Mouse (Mus musculus): ENCODE results near the gene Gm10392. TPM values are rescaled to one million over a fixed set of nuclear protein-coding genes. Genes with fewer than 3 reads are reported as not detected.
"Not testable (repeated sequence)": the region's sequence is repeated elsewhere in the genome, so short reads cannot be mapped to it uniquely, and the experiment has no call there.

The Gm10392 gene
- 0.16 TPM in 1 of 2 replicates, not detected in the other for polyA plus RNA-seq (2014; fragmentation: Nextera tagmentation; extraction: Ambion mirVana)

DNA sequence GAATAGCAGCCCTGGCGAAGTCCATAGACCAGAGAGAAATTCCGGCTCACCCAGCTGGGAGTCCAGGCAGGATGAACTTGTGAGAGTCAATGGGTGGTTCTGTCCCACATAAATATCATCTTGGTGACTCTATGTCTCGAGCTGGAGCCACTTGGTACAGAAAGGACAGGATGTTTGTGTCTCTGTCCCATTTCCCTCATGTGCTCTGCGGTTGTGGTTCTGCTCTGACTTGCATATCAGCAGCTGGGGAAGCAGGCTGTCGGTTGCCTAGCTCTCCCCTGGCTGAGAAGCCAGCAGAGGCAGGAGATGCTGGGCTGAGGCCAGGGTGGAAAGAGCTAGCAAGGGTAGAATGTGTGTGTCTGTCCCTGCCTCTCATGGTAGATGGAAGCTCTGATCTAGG is at the start of gene Gm10392:
TSS of gene Gm10392 (minus strand) at position 156 of the 400 bp plus-strand sequence.
- no peak within 1 kb of the TSS for H3K9ac ChIP-seq
- H3K36me3 ChIP-seq (ENCODE audit: insufficient read depth), result no peaks in the 10 kb centered on the region
- TF ChIP-seq CTCF (IDR thresholded peaks at IDR 0.05; ENCODE audit: low read depth), result no peak
- no peak for DNase-seq
- H3K4me1 ChIP-seq (ENCODE audit: insufficient read depth), result peaks cover 14% of the 10 kb centered on the region
- H3K9me3 ChIP-seq (ENCODE audit: low read depth, low read length), result no peaks in the 10 kb centered on the region
- H3K27ac ChIP-seq (ENCODE audit: low read depth), result no peak within 1 kb of the TSS
- H3K4me2 ChIP-seq, result no peak within 1 kb of the TSS
- H3K4me3 ChIP-seq (ENCODE audit: low read depth, low read length), result no peak within 1 kb of the TSS
- ATAC-seq (ENCODE audit: insufficient read depth), result no peak
- WGBS, result 52% methylated on average over 5 of the region's 5 CpGs
- H3K27me3 ChIP-seq (ENCODE audit: insufficient read depth, low read length), result peaks cover 17% of the 10 kb centered on the region

GRCm38 (mm10) chr11:77545261-77545660 is 26.3 kb upstream of the Gm10392 start:
- no peaks in the 10 kb centered on the region for H3K27me3 ChIP-seq (ENCODE audit: insufficient read depth, low read length)
- no peak for ATAC-seq (ENCODE audit: insufficient read depth)
- 95% methylated on average over 7 of the region's 7 CpGs for WGBS

GRCm38 (mm10) chr11:77532202-77532846 is 13.3 kb upstream of the Gm10392 start:
- ATAC-seq (ENCODE audit: insufficient read depth) (no peak), DNase-seq (no peak)
- no peak overlapping the region for H3K4me2 ChIP-seq
- H3K27ac ChIP-seq (ENCODE audit: low read depth), result no peak overlapping the region
- H3K9me3 ChIP-seq (ENCODE audit: low read depth, low read length), result no peaks in the 10 kb centered on the region
- no peaks in the 10 kb centered on the region for H3K4me1 ChIP-seq (ENCODE audit: insufficient read depth)
- H3K27me3 ChIP-seq (ENCODE audit: insufficient read depth, low read length), result no peaks in the 10 kb centered on the region
- H3K36me3 ChIP-seq (ENCODE audit: insufficient read depth), result peaks cover 25% of the 10 kb centered on the region
- no peak for TF ChIP-seq CTCF (IDR thresholded peaks at IDR 0.05; ENCODE audit: low read depth)
- no peak overlapping the region for H3K4me3 ChIP-seq (ENCODE audit: low read depth, low read length)
- H3K9ac ChIP-seq, result no peak overlapping the region
- WGBS, result 80% methylated on average over 4 of the region's 4 CpGs

More at GRCm38 (mm10) chr11:77545261-77545660, 26.3 kb upstream of the Gm10392 start:
- H3K4me1 ChIP-seq (ENCODE audit: insufficient read depth), result no peaks in the 10 kb centered on the region
- no peak overlapping the region for H3K9ac ChIP-seq
- no peak overlapping the region for H3K27ac ChIP-seq (ENCODE audit: low read depth)
- H3K4me3 ChIP-seq (ENCODE audit: low read depth, low read length), result no peak overlapping the region
- H3K36me3 ChIP-seq (ENCODE audit: insufficient read depth), result peaks cover 86% of the 10 kb centered on the region
- TF ChIP-seq CTCF (IDR thresholded peaks at IDR 0.05; ENCODE audit: low read depth), result no peak
- no peak for DNase-seq
- no peaks in the 10 kb centered on the region for H3K9me3 ChIP-seq (ENCODE audit: low read depth, low read length)
- no peak overlapping the region for H3K4me2 ChIP-seq

DNA sequence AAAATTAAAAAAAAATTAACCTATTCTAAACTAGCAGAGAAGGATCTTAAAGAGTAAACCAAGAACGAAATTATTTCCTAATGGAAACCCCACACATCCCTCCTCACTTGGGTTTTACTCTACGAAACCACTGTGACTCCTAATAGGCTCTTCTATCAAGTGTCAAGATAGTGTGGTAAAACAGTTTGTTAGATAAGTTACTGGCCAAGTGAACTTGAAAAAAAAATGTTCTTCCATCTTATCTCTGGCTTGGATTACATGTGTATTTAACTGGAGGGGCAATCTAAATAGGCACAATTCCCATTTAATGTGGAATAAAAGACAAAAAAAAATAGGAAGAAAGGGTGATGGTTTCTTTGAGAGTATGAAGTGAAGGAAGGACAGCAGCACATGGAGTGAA is 11.9 kb upstream of the Gm10392 start:
- DNase-seq (no peak), ATAC-seq (ENCODE audit: insufficient read depth) (no peak)
- H3K9me3 ChIP-seq (ENCODE audit: low read depth, low read length), result no peaks in the 10 kb centered on the region
- 76% methylated on average over 2 of the region's 2 CpGs for WGBS
- no peak overlapping the region for H3K27ac ChIP-seq (ENCODE audit: low read depth)
- no peak overlapping the region for H3K4me2 ChIP-seq
- H3K9ac ChIP-seq, result no peak overlapping the region
- peaks cover 13% of the 10 kb centered on the region for H3K36me3 ChIP-seq (ENCODE audit: insufficient read depth)
- no peak for TF ChIP-seq CTCF (IDR thresholded peaks at IDR 0.05; ENCODE audit: low read depth)
- no peak overlapping the region for H3K4me3 ChIP-seq (ENCODE audit: low read depth, low read length)
- H3K27me3 ChIP-seq (ENCODE audit: insufficient read depth, low read length), result no peaks in the 10 kb centered on the region
- H3K4me1 ChIP-seq (ENCODE audit: insufficient read depth), result no peaks in the 10 kb centered on the region

GRCm38 (mm10) chr11:77529644-77530043 is 10.6 kb upstream of the Gm10392 start:
- ATAC-seq (ENCODE audit: insufficient read depth), result no peak
- Histone ChIP-seq H3K36me3 (ENCODE audit: insufficient read depth) (peaks cover 8% of the 10 kb centered on the region), H3K4me2 (no peak overlapping the region), H3K4me3 (ENCODE audit: low read depth, low read length) (no peak overlapping the region), H3K27me3 (ENCODE audit: insufficient read depth, low read length) (no peaks in the 10 kb centered on the region), H3K27ac (ENCODE audit: low read depth) (no peak overlapping the region), H3K9me3 (ENCODE audit: low read depth, low read length) (no peaks in the 10 kb centered on the region), H3K4me1 (ENCODE audit: insufficient read depth) (no peaks in the 10 kb centered on the region), H3K9ac (no peak overlapping the region)
- 76% methylated on average over 3 of the region's 3 CpGs for WGBS
- no peak for TF ChIP-seq CTCF (IDR thresholded peaks at IDR 0.05; ENCODE audit: low read depth)
- no peak for DNase-seq

GRCm38 (mm10) chr11:77528420-77528819 is 9.4 kb upstream of the Gm10392 start:
- not testable (repeated sequence) for H3K9ac ChIP-seq; H3K4me1 ChIP-seq (ENCODE audit: insufficient read depth); H3K4me2 ChIP-seq; DNase-seq; H3K27ac ChIP-seq (ENCODE audit: low read depth); H3K27me3 ChIP-seq (ENCODE audit: insufficient read depth, low read length); H3K9me3 ChIP-seq (ENCODE audit: low read depth, low read length); H3K4me3 ChIP-seq (ENCODE audit: low read depth, low read length); ATAC-seq (ENCODE audit: insufficient read depth); H3K36me3 ChIP-seq (ENCODE audit: insufficient read depth)
- WGBS, result 86% methylated on average over 3 of the region's 3 CpGs

DNA sequence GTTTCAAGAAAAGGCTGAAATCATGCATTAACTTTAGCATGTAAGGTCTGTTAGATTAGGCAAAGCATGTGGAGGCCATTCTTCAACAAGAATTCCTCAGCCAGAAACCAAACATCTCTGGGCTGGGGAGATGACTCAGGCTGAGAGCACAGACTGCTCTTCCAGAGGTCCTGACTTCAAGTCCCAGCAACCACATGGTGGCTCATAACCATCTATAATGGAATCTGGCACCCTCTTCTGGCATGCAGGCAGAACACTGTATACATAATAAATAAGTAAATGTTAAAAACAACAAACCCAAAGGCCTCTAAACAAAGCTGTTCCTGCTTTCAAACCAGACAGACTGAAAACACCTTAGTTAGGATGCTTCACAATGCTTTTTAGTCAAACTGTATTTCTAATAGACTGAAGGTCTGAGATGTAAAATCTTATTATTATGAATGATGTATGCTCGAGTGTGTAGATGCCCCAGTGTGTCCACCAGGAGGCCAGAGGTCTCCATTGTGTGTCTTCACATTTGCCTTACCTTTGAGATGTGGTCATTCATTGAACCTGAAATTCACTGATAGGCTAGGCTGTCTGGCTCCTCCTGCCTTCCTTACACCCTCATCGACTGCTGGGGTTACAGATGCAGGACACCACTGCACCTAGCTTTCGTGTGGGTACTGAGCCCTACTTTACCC is 6.9 kb upstream of the Gm10392 start:
- no peaks in the 10 kb centered on the region for H3K27me3 ChIP-seq (ENCODE audit: insufficient read depth, low read length)
- DNase-seq (no peak), ATAC-seq (ENCODE audit: insufficient read depth) (no peak)
- no peak overlapping the region for H3K4me2 ChIP-seq
- no peaks in the 10 kb centered on the region for H3K4me1 ChIP-seq (ENCODE audit: insufficient read depth)
- H3K4me3 ChIP-seq (ENCODE audit: low read depth, low read length), result no peak overlapping the region
- H3K9ac ChIP-seq, result no peak overlapping the region
- no peak overlapping the region for H3K27ac ChIP-seq (ENCODE audit: low read depth)
- no peaks in the 10 kb centered on the region for H3K36me3 ChIP-seq (ENCODE audit: insufficient read depth)
- no peaks in the 10 kb centered on the region for H3K9me3 ChIP-seq (ENCODE audit: low read depth, low read length)
- whole genome bisulfite sequencing, result 76% methylated on average over 3 of the region's 3 CpGs
- TF ChIP-seq CTCF (IDR thresholded peaks at IDR 0.05; ENCODE audit: low read depth), result no peak
